Mouse (Mus musculus) MEL (cell line): Measurements from ENCODE around the gene Myo18b.

Experiments
- CHD1 ChIP-seq: IDR thresholded peaks from 2 replicates; pipeline ENCODE4 v1.6.1; 2012; ENCODE audit warnings: low read depth, mild to moderate bottlenecking, inconsistent platforms, low read length, improper control_type of control experiment
- CHD2 ChIP-seq: IDR thresholded peaks from 2 replicates; pipeline ENCODE4 v1.6.1; 2011; ENCODE audit warnings: low read length, improper control_type of control experiment
- CTCF ChIP-seq, 3 experiments: IDR thresholded peaks in 2 of 3; conservative IDR thresholded peaks in 1 of 3; 2 replicates each; pipeline ENCODE4 v1.5.1; 2011 to 2012; ENCODE audit warnings: low read length in 3 of 3, low read depth in 2 of 3, mild to moderate bottlenecking in 2 of 3, improper control_type of control experiment in 1 of 3, inconsistent platforms in 1 of 3, mixed read lengths in 1 of 3, moderate library complexity in 1 of 3; ENCODE audit not compliant: control insufficient read depth in 1 of 3, insufficient read depth in 1 of 3, poor library complexity in 1 of 3, severe bottlenecking in 1 of 3
- EP300 ChIP-seq, 2 experiments: IDR thresholded peaks; 2 replicates each; pipeline ENCODE4 v1.6.1; 2011; ENCODE audit warnings: improper control_type of control experiment in 2 of 2, low read length in 2 of 2, low read depth in 1 of 2, mild to moderate bottlenecking in 1 of 2
- MAFK ChIP-seq: IDR thresholded peaks from 2 replicates; pipeline ENCODE4 v1.6.1; 2011; ENCODE audit warnings: low read depth, mild to moderate bottlenecking, low read length, improper control_type of control experiment, borderline replicate concordance
- MAX ChIP-seq: IDR thresholded peaks from 2 replicates; pipeline ENCODE4 v1.6.1; 2011; ENCODE audit warnings: low read length, improper control_type of control experiment
- MYC ChIP-seq: IDR thresholded peaks from 2 replicates; pipeline ENCODE4 v1.6.1; 2011; ENCODE audit warnings: low read depth, mild to moderate bottlenecking, low read length, improper control_type of control experiment, moderate library complexity
- NELFE ChIP-seq: IDR thresholded peaks from 2 replicates; pipeline ENCODE4 v1.6.1; 2011; ENCODE audit warnings: low read depth, low read length, improper control_type of control experiment
- POLR2A ChIP-seq, 2 experiments: IDR thresholded peaks; 2 replicates each; pipeline ENCODE4 v1.6.1; 2011 to 2012; ENCODE audit warnings: low read length in 2 of 2, mild to moderate bottlenecking in 2 of 2, control low read depth in 1 of 2, improper control_type of control experiment in 1 of 2, low read depth in 1 of 2, moderate library complexity in 1 of 2; ENCODE audit not compliant: control insufficient read depth in 1 of 2, insufficient read depth in 1 of 2, poor library complexity in 1 of 2
- POLR2AphosphoS2 ChIP-seq: IDR thresholded peaks from 2 replicates; pipeline ENCODE4 v1.6.1; 2011; ENCODE audit warnings: low read length, improper control_type of control experiment
- SIN3A ChIP-seq: IDR thresholded peaks from 2 replicates; pipeline ENCODE4 v1.6.1; 2012; ENCODE audit warnings: low read length, improper control_type of control experiment, inconsistent platforms
- USF1 ChIP-seq: IDR thresholded peaks from 2 replicates; pipeline ENCODE4 v1.6.1; 2014; ENCODE audit warnings: low read depth, mild to moderate bottlenecking, inconsistent platforms, low read length, improper control_type of control experiment, moderate library complexity

GRCm38 (mm10) chr5:112667153-112667552 is 229.0 kb downstream of the Myo18b start:
- TF ChIP-seq MYC (no peak), CHD1 (no peak), CTCF (IDR thresholded peaks at IDR 0.05 in 2 of 3, conservative IDR thresholded peaks at IDR 0.05 in 1 of 3; ENCODE audit: control insufficient read depth in 1 of 3, insufficient read depth in 1 of 3, low read depth in 2 of 3, low read length in 3 of 3, poor library complexity in 1 of 3, severe bottlenecking in 1 of 3) (no peak), POLR2AphosphoS2 (no peak), USF1 (no peak), MAFK (no peak), POLR2A (IDR thresholded peaks at IDR 0.05; ENCODE audit: control insufficient read depth in 1 of 2, insufficient read depth in 1 of 2, low read depth in 1 of 2, low read length in 2 of 2, poor library complexity in 1 of 2) (no peak), MAX (no peak), EP300 (IDR thresholded peaks at IDR 0.05; ENCODE audit: low read depth in 1 of 2, low read length in 2 of 2) (no peak), SIN3A (no peak), CHD2 (no peak), NELFE (no peak)
